Mouse (Mus musculus): ENCODE results near the gene Hoxd10. TPM values are rescaled to one million over a fixed set of nuclear protein-coding genes. Genes with fewer than 3 reads are reported as not detected.

Hoxd10 gene
- polyA plus RNA-seq, 1 experiment from 2014 or later = 90.2 TPM

DNA sequence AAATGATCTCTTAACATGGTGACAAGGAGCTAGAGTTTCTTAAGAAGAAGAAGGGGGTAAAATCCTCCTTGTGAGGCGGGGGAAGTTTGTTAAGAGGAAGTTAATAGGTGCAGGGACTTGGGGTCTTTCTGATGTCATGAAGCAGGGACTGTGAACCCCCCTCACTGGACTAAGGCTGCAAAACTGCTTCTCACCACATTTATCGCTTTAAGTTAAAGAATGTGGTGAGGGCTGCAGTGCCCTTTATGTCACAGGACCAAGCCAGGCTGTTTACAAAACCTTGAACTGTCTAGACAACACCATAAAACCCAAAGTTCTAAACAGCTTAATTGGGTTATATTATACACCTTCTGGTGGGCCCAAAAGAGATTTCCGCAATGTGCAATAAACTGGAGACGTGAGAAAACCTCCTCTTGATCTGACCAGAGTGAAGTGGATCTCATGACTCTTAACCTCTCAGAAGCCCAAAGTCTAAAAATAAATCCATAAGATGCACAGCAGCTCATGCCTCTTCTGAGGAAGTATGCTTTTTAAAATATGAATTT lies 6.6 kb upstream of the Hoxd10 start:
- WGBS = 10% methylated on average over 4 of the region's 4 CpGs
- Histone ChIP-seq H3K27me3 (ENCODE audit: control insufficient read depth, insufficient read depth, low read length) (peaks cover 42% of the 10 kb centered on the region), H3K9ac (replicated peaks; ENCODE audit: low read depth, low read length) (no peak overlapping the region), H3K9me3 (ENCODE audit: control insufficient read depth, low read length) (no peaks in the 10 kb centered on the region), H3K4me3 (ENCODE audit: low read depth, low read length) (peak overlapping the region; percentile 42; the same call in 1 of the 2 replicates), H3K4me1 (ENCODE audit: control insufficient read depth, insufficient read depth, low read length) (0 out of 2 replicates have a peak, but pooled peaks cover 4% of the 10 kb centered on the region), H3K4me2 (ENCODE audit: low read depth, low read length) (peak overlapping the region; percentile 41; the same call in 1 of the 2 replicates), H3K36me3 (ENCODE audit: control insufficient read depth, insufficient read depth, low read length) (no peaks in the 10 kb centered on the region), H3K27ac (ENCODE audit: low read depth, low read length) (no peak overlapping the region)
- no peak for ATAC-seq (ENCODE audit: low read depth)

GRCm38 (mm10) chr2:74686301-74686987 lies 5.3 kb upstream of the Hoxd10 start:
- peaks cover 4% of the 10 kb centered on the region; the same call in 1 of the 2 replicates for H3K4me1 ChIP-seq (ENCODE audit: control insufficient read depth, insufficient read depth, low read length)
- peaks cover 37% of the 10 kb centered on the region for H3K27me3 ChIP-seq (ENCODE audit: control insufficient read depth, insufficient read depth, low read length)
- no peaks in the 10 kb centered on the region for H3K36me3 ChIP-seq (ENCODE audit: control insufficient read depth, insufficient read depth, low read length)
- no peak for ATAC-seq (ENCODE audit: low read depth)
- H3K4me3 ChIP-seq (ENCODE audit: low read depth, low read length) = peak overlapping the region; percentile 33
- H3K27ac ChIP-seq (ENCODE audit: low read depth, low read length) = peak overlapping the region; percentile 76; the same call in 1 of the 2 replicates
- H3K4me2 ChIP-seq (ENCODE audit: low read depth, low read length) = peak overlapping the region; percentile 44
- H3K9ac ChIP-seq (replicated peaks; ENCODE audit: low read depth, low read length) = peak overlapping the region; percentile 58; the same call in 1 of the 2 replicates
- no peaks in the 10 kb centered on the region for H3K9me3 ChIP-seq (ENCODE audit: control insufficient read depth, low read length)
- WGBS = 4% methylated on average over 17 of the region's 17 CpGs

- WGBS = 1% methylated on average over 27 of the region's 27 CpGs
These were observed 4.6 kb upstream of the Hoxd10 start for GRCm38 (mm10) chr2:74686988-74687697.

DNA sequence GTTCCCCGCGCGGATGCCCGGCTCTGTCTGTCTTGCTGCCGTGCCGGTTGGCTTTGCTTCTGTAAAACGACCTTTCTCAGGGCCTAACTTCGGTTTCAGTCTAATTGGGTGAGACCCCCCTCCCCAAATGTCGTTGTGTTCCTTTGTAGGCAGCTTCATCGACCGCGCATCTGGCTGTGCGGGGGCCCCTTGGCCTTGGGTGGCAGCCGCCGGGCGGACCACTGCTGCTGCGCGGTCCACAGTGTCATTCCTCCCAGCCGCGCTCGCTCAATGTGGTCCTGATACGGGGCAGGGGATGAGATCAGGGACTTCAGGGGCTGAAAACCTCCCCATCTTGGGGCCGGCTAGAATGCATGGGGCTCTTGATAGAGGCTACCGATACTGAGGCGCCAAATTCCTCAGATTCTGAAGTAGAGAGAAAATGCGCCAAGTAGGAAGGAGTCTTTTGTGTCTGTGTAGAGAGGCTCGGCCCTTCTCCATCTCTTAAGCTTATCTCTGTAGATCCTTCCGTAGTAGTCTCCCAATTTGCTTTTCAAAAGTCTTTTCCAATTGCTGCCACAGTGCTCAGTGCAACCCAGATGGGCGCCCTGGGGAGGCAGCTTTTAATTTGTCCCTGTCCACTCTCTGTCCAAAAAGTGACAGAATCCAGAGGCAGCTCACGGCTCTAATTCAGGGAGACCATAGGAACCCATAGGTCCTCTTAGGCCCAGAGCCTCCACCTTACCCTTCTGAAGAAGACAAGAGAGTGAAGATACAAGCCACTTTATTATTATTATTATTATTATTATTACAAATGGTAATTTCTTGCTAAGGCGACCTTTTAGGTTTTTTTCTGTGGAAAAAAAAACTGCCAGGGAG lies 3.8 kb upstream of the Hoxd10 start:
- Histone ChIP-seq H3K36me3 (ENCODE audit: control insufficient read depth, insufficient read depth, low read length) (no peaks in the 10 kb centered on the region), H3K27ac (ENCODE audit: low read depth, low read length) (peak overlapping the region; percentile 76), H3K4me2 (ENCODE audit: low read depth, low read length) (peak overlapping the region; percentile 44), H3K9ac (replicated peaks; ENCODE audit: low read depth, low read length) (peak overlapping the region; percentile 58), H3K9me3 (ENCODE audit: control insufficient read depth, low read length) (no peaks in the 10 kb centered on the region), H3K4me3 (ENCODE audit: low read depth, low read length) (peak overlapping the region; percentile 33), H3K27me3 (ENCODE audit: control insufficient read depth, insufficient read depth, low read length) (peaks cover 31% of the 10 kb centered on the region), H3K4me1 (ENCODE audit: control insufficient read depth, insufficient read depth, low read length) (no peaks in the 10 kb centered on the region; the same call in 1 of the 2 replicates)
- no peak for ATAC-seq (ENCODE audit: low read depth)
- under 1% methylated on average over 31 of the region's 31 CpGs for WGBS

More at GRCm38 (mm10) chr2:74686988-74687697, 4.6 kb upstream of the Hoxd10 start:
- H3K4me3 ChIP-seq (ENCODE audit: low read depth, low read length) = peak overlapping the region; percentile 33
- peak overlapping the region; percentile 76 for H3K27ac ChIP-seq (ENCODE audit: low read depth, low read length)
- no peaks in the 10 kb centered on the region for H3K9me3 ChIP-seq (ENCODE audit: control insufficient read depth, low read length)
- peak overlapping the region; percentile 58 for H3K9ac ChIP-seq (replicated peaks; ENCODE audit: low read depth, low read length)
- peaks cover under 1% of the 10 kb centered on the region; the same call in 1 of the 2 replicates for H3K4me1 ChIP-seq (ENCODE audit: control insufficient read depth, insufficient read depth, low read length)
- peaks cover 35% of the 10 kb centered on the region for H3K27me3 ChIP-seq (ENCODE audit: control insufficient read depth, insufficient read depth, low read length)
- no peak for ATAC-seq (ENCODE audit: low read depth)
- no peaks in the 10 kb centered on the region for H3K36me3 ChIP-seq (ENCODE audit: control insufficient read depth, insufficient read depth, low read length)
- H3K4me2 ChIP-seq (ENCODE audit: low read depth, low read length) = peak overlapping the region; percentile 44

- Histone ChIP-seq H3K27me3 (ENCODE audit: control insufficient read depth, insufficient read depth, low read length) (peaks cover 25% of the 10 kb centered on the region), H3K9ac (replicated peaks; ENCODE audit: low read depth, low read length) (peak overlapping the region; percentile 58; the same call in 1 of the 2 replicates), H3K9me3 (ENCODE audit: control insufficient read depth, low read length) (no peaks in the 10 kb centered on the region), H3K4me3 (ENCODE audit: low read depth, low read length) (peak overlapping the region; percentile 33; the same call in 1 of the 2 replicates), H3K4me2 (ENCODE audit: low read depth, low read length) (peak overlapping the region; percentile 44), H3K27ac (ENCODE audit: low read depth, low read length) (peak overlapping the region; percentile 83), H3K4me1 (ENCODE audit: control insufficient read depth, insufficient read depth, low read length) (no peaks in the 10 kb centered on the region; the same call in 1 of the 2 replicates), H3K36me3 (ENCODE audit: control insufficient read depth, insufficient read depth, low read length) (no peaks in the 10 kb centered on the region)
- ATAC-seq (ENCODE audit: low read depth) = 0 out of 2 replicates have a peak, but pooled peaks have one; percentile 26
- WGBS = 3% methylated on average over 12 of the region's 12 CpGs
These were observed 2.7 kb upstream of the Hoxd10 start for GRCm38 (mm10) chr2:74688795-74689573.

GRCm38 (mm10) chr2:74689574-74690337 lies 2.0 kb upstream of the Hoxd10 start:
- Histone ChIP-seq H3K4me1 (ENCODE audit: control insufficient read depth, insufficient read depth, low read length) (no peaks in the 10 kb centered on the region; the same call in 1 of the 2 replicates), H3K9ac (replicated peaks; ENCODE audit: low read depth, low read length) (peak overlapping the region; percentile 56), H3K27me3 (ENCODE audit: control insufficient read depth, insufficient read depth, low read length) (peaks cover 19% of the 10 kb centered on the region), H3K9me3 (ENCODE audit: control insufficient read depth, low read length) (no peaks in the 10 kb centered on the region), H3K4me2 (ENCODE audit: low read depth, low read length) (peak overlapping the region; percentile 44), H3K27ac (ENCODE audit: low read depth, low read length) (peak overlapping the region; percentile 83), H3K4me3 (ENCODE audit: low read depth, low read length) (peak overlapping the region; percentile 33), H3K36me3 (ENCODE audit: control insufficient read depth, insufficient read depth, low read length) (no peaks in the 10 kb centered on the region)
- ATAC-seq (ENCODE audit: low read depth) = 0 out of 2 replicates have a peak, but pooled peaks have one; percentile 6
- WGBS = under 1% methylated on average over 24 of the region's 24 CpGs

DNA sequence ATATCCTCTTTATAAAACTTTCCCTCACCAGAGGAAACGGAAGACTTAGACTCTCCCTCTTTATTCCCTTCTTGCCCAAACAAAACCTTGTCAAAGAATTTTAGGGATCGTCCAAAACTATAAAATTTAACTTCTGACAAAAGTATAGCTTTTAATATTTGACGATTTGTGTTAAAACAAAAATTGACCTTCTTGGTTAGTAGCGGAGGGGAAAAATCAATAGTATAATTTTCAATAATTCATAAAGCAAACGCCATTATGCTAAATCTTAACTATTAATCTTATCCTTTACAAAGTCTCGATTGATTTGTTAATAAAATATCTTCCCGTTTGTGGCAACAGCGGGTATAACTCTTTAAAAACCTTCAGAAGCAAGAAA lies 1.4 kb upstream of the Hoxd10 start:
- H3K4me1 ChIP-seq (ENCODE audit: control insufficient read depth, insufficient read depth, low read length) = no peaks in the 10 kb centered on the region; the same call in 1 of the 2 replicates
- peaks cover 17% of the 10 kb centered on the region for H3K27me3 ChIP-seq (ENCODE audit: control insufficient read depth, insufficient read depth, low read length)
- peak overlapping the region; percentile 39 for H3K4me3 ChIP-seq (ENCODE audit: low read depth, low read length)
- ATAC-seq (ENCODE audit: low read depth) = no peak
- H3K9ac ChIP-seq (replicated peaks; ENCODE audit: low read depth, low read length) = peak overlapping the region; percentile 56; the same call in 1 of the 2 replicates
- H3K27ac ChIP-seq (ENCODE audit: low read depth, low read length) = peak overlapping the region; percentile 83
- peak overlapping the region; percentile 74 for H3K4me2 ChIP-seq (ENCODE audit: low read depth, low read length)
- 6% methylated on average over 8 of the region's 8 CpGs for WGBS
- H3K36me3 ChIP-seq (ENCODE audit: control insufficient read depth, insufficient read depth, low read length) = no peaks in the 10 kb centered on the region
- no peaks in the 10 kb centered on the region for H3K9me3 ChIP-seq (ENCODE audit: control insufficient read depth, low read length)

Measured in neural tube, embryonic 14.5 days (tissue).